Mouse (Mus musculus): ENCODE results near the gene Myt1l.

DNA sequence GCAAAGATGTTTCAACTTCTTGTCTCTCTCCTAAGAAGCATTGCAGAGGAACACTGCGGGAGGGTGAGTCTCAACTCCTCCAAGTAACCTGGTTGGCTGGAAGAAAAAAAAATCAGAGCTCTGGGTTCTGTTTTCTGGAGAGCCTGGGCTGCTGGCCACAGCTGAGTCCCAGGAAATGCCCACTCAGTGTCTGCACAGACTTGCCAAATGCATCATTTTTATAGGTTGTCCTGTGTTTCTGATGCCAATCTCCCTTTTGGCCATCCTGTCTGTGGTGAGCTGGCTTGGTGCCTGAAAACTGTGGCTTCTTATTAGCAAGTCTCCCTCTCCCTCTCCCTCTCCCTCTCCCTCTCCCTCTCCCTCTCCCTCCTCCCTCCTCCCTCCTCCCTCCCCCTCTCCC, 65.6 kb downstream of the Myt1l start:
- no peak for TF ChIP-seq CTCF (IDR thresholded peaks at IDR 0.05)
- no peak for TF ChIP-seq EP300 (IDR thresholded peaks at IDR 0.05)

Measured in lung, postnatal 0 days (tissue).